Mouse (Mus musculus) adrenal gland, postnatal 36 days (tissue): ENCODE results near the gene Olfr142. TPM values are rescaled to one million over a fixed set of nuclear protein-coding genes. Genes with fewer than 3 reads are reported as not detected.
"Not testable (repeated sequence)": the region's sequence is repeated elsewhere in the genome, so short reads cannot be mapped to it uniquely, and the experiment has no call there.

Source experiments
- DNase-seq, 2 experiments: peaks; one replicate each; pipeline ENCODE4 v3.0.0; 2021; ENCODE audit warnings: mixed read lengths in 1 of 2
- long read RNA-seq, 2 experiments: library from polyadenylated mRNA; stranded (forward); transcript quantifications; one replicate each; pipeline ENCODE4 v2.0.0; 2021; ENCODE audit warnings: borderline sequencing depth in 2 of 2
- total RNA-seq, 2 experiments: library from RNA; stranded (reverse); gene quantifications; 2 replicates each; pipeline ENCODE4 v1.2.3; 2021

Olfr142 gene
- not detected for total RNA-seq
- long read RNA-seq, experiment 1, result 0 reads
- long read RNA-seq, experiment 2, result 0 reads

DNA sequence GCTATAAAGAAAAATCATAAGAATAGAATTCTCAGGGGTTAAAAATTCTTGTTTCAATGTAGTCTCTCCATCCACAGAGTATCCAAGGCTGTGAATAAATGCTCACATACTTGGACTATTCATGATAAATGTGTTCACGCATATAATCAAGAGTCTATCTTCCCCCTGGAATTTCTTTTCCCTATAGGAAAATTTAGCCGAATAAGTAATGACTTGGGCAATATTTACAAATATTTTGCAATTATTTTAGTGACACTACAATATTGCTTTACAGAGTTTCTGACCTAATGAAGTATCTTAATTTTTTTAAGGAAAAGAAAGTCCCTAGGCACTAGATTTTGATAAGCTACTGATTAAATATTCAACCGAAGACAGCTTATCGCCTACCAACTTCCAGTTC lies at the start of gene Olfr142:
Gene Olfr142 (minus strand): TSS at position 101 of the 400 bp plus-strand sequence.
- no peak for DNase-seq

DNA sequence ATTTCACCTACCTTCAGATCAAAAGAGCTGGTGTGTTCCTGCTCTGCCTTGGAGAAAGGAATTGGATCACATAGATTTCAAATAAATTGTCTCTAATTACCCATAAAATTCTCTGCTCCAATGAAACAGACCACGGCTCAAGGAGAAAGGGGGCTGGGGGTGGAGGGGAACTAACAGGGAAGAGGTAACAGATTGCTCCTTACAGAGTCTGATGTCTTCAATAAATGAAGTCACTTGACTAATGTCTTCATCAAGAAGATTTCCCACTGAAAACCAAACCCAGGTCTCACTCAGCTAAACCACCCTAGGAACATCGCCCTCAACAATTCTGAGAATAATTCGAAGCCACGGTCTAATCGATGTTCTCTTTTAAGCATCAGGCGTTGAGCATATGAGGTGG lies 35.3 kb upstream of the Olfr142 start, which contains the start of gene Olfr1272:
Gene Olfr1272 (minus strand): TSS at position 101 of the 400 bp plus-strand sequence.
- DNase-seq, result no peak

DNA sequence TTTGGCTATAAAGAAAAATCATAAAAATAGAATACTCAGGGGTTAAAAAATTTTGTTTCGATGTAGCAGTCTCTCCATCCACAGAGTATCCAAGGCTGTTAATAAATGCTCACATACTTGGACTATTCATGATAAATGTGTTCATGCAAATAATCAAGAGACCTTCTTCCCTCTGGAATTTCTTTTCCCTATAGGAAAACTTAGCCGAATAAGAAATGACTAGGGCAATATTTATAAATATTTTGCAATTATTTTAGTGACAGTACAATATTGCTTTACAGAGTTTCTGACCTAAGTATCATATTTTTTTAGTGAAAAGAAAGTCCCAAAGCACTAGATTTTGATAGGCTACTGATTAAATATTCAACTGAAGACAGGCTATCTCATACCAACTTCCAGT lies 13.5 kb upstream of the Olfr142 start, which contains the start of gene Olfr1271:
Gene Olfr1271 (minus strand): TSS at position 101 of the 400 bp plus-strand sequence.
- no peak for DNase-seq

DNA sequence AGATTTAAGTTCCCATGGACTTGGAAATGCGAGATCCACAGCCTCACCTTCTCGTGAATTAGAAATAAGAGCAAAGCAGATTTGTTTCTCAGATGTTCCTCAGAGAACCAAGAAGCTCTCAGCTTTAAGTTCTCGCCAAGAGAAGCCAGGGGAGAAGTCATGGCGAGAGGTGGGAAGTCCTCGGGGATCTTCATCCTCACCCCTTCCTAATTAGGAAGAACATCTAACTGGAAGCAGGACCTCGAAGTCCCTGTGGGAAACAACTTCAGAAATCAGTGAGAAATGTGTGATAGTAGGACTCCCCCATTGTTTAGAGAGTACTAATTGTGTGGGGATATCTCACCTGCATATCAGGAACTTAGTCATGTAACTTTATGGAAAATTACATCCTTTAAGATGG lies 33.0 kb downstream of the Olfr142 start, which contains the start of gene Olfr1506:
Gene Olfr1506 (minus strand): TSS at position 101 of the 400 bp plus-strand sequence.
- DNase-seq, result not testable (repeated sequence)

Other genes with a start within 250 kb of the Olfr142 start
- gene Olfr1263, start 245.5 kb downstream of the Olfr142 start, total RNA-seq, result not detected
- gene Olfr1264, start 232.0 kb downstream of the Olfr142 start, total RNA-seq, result not detected
- gene Olfr1265, start 222.3 kb downstream of the Olfr142 start, total RNA-seq, result not detected
- gene Olfr140, start 194.0 kb downstream of the Olfr142 start, total RNA-seq, result not detected
- not detected for gene Olfr1269, start 136.2 kb downstream of the Olfr142 start, total RNA-seq
- gene Olfr32, start 115.3 kb downstream of the Olfr142 start, total RNA-seq, result not detected
- gene Olfr1270, start 104.5 kb downstream of the Olfr142 start, total RNA-seq, result not detected
- gene Olfr1506, start 33.1 kb downstream of the Olfr142 start, total RNA-seq, result not detected
- gene Olfr1271, start 13.4 kb upstream of the Olfr142 start, total RNA-seq, result not detected
- not detected for gene Olfr1272, start 35.2 kb upstream of the Olfr142 start, total RNA-seq
- under 1 TPM in 1 of 2 experiments, not detected in 1; 0.16 TPM for gene Gm13769, start 64.6 kb upstream of the Olfr142 start, total RNA-seq
- not detected for gene Olfr1274-ps, start 141.1 kb upstream of the Olfr142 start, total RNA-seq